Mouse (Mus musculus) embryonic fibroblast, embryonic 13.5 days (primary cell): ENCODE data around the gene Srm.

Experiments used
- CTCF ChIP-seq: IDR thresholded peaks from 2 replicates; pipeline ENCODE4 v1.5.1; 2011; ENCODE audit warnings: mild to moderate bottlenecking, control low read depth, low read length, moderate library complexity, borderline replicate concordance; ENCODE audit not compliant: insufficient read depth
- POLR2A ChIP-seq: IDR thresholded peaks from 2 replicates; pipeline ENCODE4 v1.6.1; 2011; ENCODE audit warnings: low read depth, mild to moderate bottlenecking, control low read depth, low read length, moderate library complexity

DNA sequence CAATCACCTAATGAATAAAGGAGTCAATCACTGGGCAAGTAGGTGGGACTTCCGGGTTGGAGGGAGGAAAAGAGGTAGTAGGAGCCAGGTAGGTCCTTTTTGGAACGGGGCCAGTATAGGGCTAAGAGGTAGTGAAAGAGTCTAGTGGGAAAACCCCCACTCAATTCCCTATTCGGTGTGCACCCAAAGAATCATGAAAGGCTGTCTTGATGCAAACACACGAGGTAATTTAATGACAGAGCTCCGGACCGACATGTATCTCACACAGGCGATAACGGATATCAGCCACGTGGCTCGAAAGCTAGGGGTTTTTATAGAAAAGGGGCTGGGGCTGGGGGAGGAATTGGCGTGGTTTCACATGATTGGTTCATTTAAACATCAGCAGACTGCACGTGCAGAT is 7.5 kb downstream of the Srm start:
- no peak for TF ChIP-seq POLR2A
- no peak for TF ChIP-seq CTCF
